Mouse (Mus musculus) gastrocnemius, postnatal 36 days (tissue): ENCODE results near the gene Lmbr1. TPM values are rescaled to one million over a fixed set of nuclear protein-coding genes. Genes with fewer than 3 reads are reported as not detected.

Source experiments
- microRNA-seq, 2 experiments: library from miRNA; unstranded; fragments of <30 nt; microRNA quantifications; one replicate each; pipeline ENCODE4 v1.2.0; 2021
- total RNA-seq, 2 experiments: library from RNA; stranded (reverse); gene quantifications; 2 replicates each; pipeline ENCODE4 v1.2.3; 2021

The Lmbr1 gene
- total RNA-seq, 2 experiments from 2014 or later = 9.8 to 9.9 TPM

Small RNAs within 50 kb of the gene (microRNA-seq; reads per million reads assigned to microRNA genes)
- 0 reads per million in 2 experiments for gene Gm23801

Other genes with a start within 250 kb of the Lmbr1 start
- gene Rnf32, start 182.4 kb downstream of the Lmbr1 start, total RNA-seq = 1 to 10 TPM in 1 of 2 experiments, under 1 TPM in 1; 0.86 to 1.4 TPM
- 10 to 100 TPM in 1 of 2 experiments, 1 to 10 TPM in 1; 8.9 to 10.4 TPM for gene Nom1, start 56.3 kb upstream of the Lmbr1 start, total RNA-seq
- gene Mnx1, start 100.1 kb upstream of the Lmbr1 start, total RNA-seq = not detected
- gene Ube3c, start 190.9 kb upstream of the Lmbr1 start, total RNA-seq = 10 to 100 TPM; 34.7 to 34.9 TPM